Mouse (Mus musculus) CH12.LX (cell line): ENCODE results near the gene Gm49388. TPM values are rescaled to one million over a fixed set of nuclear protein-coding genes. Genes with fewer than 3 reads are reported as not detected.

Experiments
- DNase-seq: peaks from one replicate; pipeline ENCODE4 v3.0.0-alpha.2; 2013; ENCODE audit errors: extremely low read depth
- H3K27ac ChIP-seq: 2 replicates; pipeline ENCODE4 v1.5.1; 2012; ENCODE audit warnings: low read depth, mild to moderate bottlenecking, control low read depth, moderate library complexity; ENCODE audit not compliant: insufficient read depth
- H3K27me3 ChIP-seq: replicated peaks from 2 replicates; pipeline ENCODE3; 2012; ENCODE audit warnings: inconsistent platforms
- H3K36me3 ChIP-seq, 2 experiments: replicated peaks in 1 of 2; 2 replicates each; pipeline versions ENCODE3 to v1.6.1; 2012; ENCODE audit warnings: inconsistent platforms in 1 of 2, low read length in 1 of 2, mild to moderate bottlenecking in 1 of 2, mixed read lengths in 1 of 2, moderate library complexity in 1 of 2; ENCODE audit not compliant: control insufficient read depth in 1 of 2, insufficient read depth in 1 of 2
- H3K4me1 ChIP-seq, 2 experiments: 2 replicates each; pipeline ENCODE4 v1.6.1; 2012; ENCODE audit warnings: inconsistent platforms in 1 of 2, moderate library complexity in 1 of 2; ENCODE audit not compliant: insufficient read depth in 2 of 2, control insufficient read depth in 1 of 2
- H3K4me2 ChIP-seq: 2 replicates; pipeline ENCODE4 v1.6.1; 2012; ENCODE audit warnings: low read depth, mild to moderate bottlenecking, control low read depth; ENCODE audit not compliant: poor library complexity, insufficient read depth, severe bottlenecking
- H3K4me3 ChIP-seq, 3 experiments: fragments of 150-350 bp in 1 of 3; sonication (generic) in 1 of 3; replicated peaks in 1 of 3; 2 replicates each; pipeline versions ENCODE3 to v1.5.1; 2011 to 2012; ENCODE audit warnings: low read depth in 2 of 3, low read length in 2 of 3, mild to moderate bottlenecking in 2 of 3, moderate library complexity in 2 of 3, control low read depth in 1 of 3, improper control_type of control experiment in 1 of 3, inconsistent platforms in 1 of 3, mixed read lengths in 1 of 3; ENCODE audit not compliant: poor library complexity in 1 of 3
- H3K79me2 ChIP-seq: replicated peaks from 2 replicates; pipeline ENCODE4 v1.6.1; 2012; ENCODE audit warnings: mild to moderate bottlenecking, moderate library complexity; ENCODE audit not compliant: control insufficient read depth, poor library complexity, insufficient read depth, severe bottlenecking; ENCODE audit errors: extremely low read depth
- H3K9ac ChIP-seq: 2 replicates; pipeline ENCODE4 v1.6.1; 2012; ENCODE audit warnings: low read depth, mild to moderate bottlenecking, control low read depth, moderate library complexity; ENCODE audit not compliant: insufficient read depth
- H3K9me3 ChIP-seq: replicated peaks from 2 replicates; pipeline ENCODE3; 2012; ENCODE audit warnings: low read length, inconsistent platforms, mixed read lengths
- BHLHE40 ChIP-seq: IDR thresholded peaks from 2 replicates; pipeline ENCODE4 v1.6.1; 2011; ENCODE audit warnings: mild to moderate bottlenecking, low read depth, low read length, improper control_type of control experiment
- CHD1 ChIP-seq: IDR thresholded peaks from 2 replicates; pipeline ENCODE4 v1.6.1; 2012; ENCODE audit warnings: low read depth, low read length, improper control_type of control experiment, inconsistent platforms
- CHD2 ChIP-seq: IDR thresholded peaks from 2 replicates; pipeline ENCODE4 v1.6.1; 2011; ENCODE audit warnings: low read length, improper control_type of control experiment
- CTCF ChIP-seq, 2 experiments: IDR thresholded peaks in 1 of 2; conservative IDR thresholded peaks in 1 of 2; 2 replicates each; pipeline ENCODE4 v1.5.1; 2011 to 2012; ENCODE audit warnings: low read depth in 2 of 2, low read length in 2 of 2, improper control_type of control experiment in 1 of 2, inconsistent platforms in 1 of 2, mild to moderate bottlenecking in 1 of 2, moderate library complexity in 1 of 2
- E2F4 ChIP-seq: IDR thresholded peaks from 2 replicates; pipeline ENCODE4 v1.6.1; 2011; ENCODE audit warnings: low read depth, low read length, improper control_type of control experiment; ENCODE audit not compliant: insufficient replicate concordance
- ELF1 ChIP-seq: IDR thresholded peaks from 2 replicates; pipeline ENCODE4 v1.6.1; 2014; ENCODE audit warnings: low read depth, mild to moderate bottlenecking, inconsistent platforms, low read length, improper control_type of control experiment
- EP300 ChIP-seq: IDR thresholded peaks from 2 replicates; pipeline ENCODE4 v1.6.1; 2011; ENCODE audit warnings: low read length, improper control_type of control experiment
- ETS1 ChIP-seq: conservative IDR thresholded peaks from 2 replicates; pipeline ENCODE4 v1.6.1; 2012; ENCODE audit warnings: low read depth, mild to moderate bottlenecking, inconsistent platforms, low read length, improper control_type of control experiment, moderate library complexity
- HCFC1 ChIP-seq: IDR thresholded peaks from 2 replicates; pipeline ENCODE4 v1.6.1; 2012; ENCODE audit warnings: low read depth, mild to moderate bottlenecking, inconsistent platforms, low read length, improper control_type of control experiment
- IRF4 ChIP-seq: IDR thresholded peaks from 2 replicates; pipeline ENCODE4 v1.6.1; 2014; ENCODE audit warnings: low read depth, mild to moderate bottlenecking, inconsistent platforms, low read length, improper control_type of control experiment
- JUND ChIP-seq: conservative IDR thresholded peaks from 2 replicates; pipeline ENCODE4 v1.6.1; 2011; ENCODE audit warnings: low read depth, low read length, improper control_type of control experiment
- MAFK ChIP-seq: IDR thresholded peaks from 2 replicates; pipeline ENCODE4 v1.6.1; 2011; ENCODE audit warnings: low read length, improper control_type of control experiment; ENCODE audit not compliant: insufficient replicate concordance
- MAX ChIP-seq: IDR thresholded peaks from 2 replicates; pipeline ENCODE4 v1.6.1; 2011; ENCODE audit warnings: low read length, improper control_type of control experiment
- NELFE ChIP-seq: IDR thresholded peaks from 2 replicates; pipeline ENCODE4 v1.6.1; 2011; ENCODE audit warnings: low read depth, low read length, improper control_type of control experiment
- NRF1 ChIP-seq: IDR thresholded peaks from 2 replicates; pipeline ENCODE4 v1.6.1; 2014; ENCODE audit warnings: low read depth, mild to moderate bottlenecking, inconsistent platforms, low read length, improper control_type of control experiment, moderate library complexity
- TCF12 ChIP-seq: IDR thresholded peaks from 2 replicates; pipeline ENCODE4 v1.6.1; 2014; ENCODE audit warnings: low read depth, mild to moderate bottlenecking, inconsistent platforms, low read length, improper control_type of control experiment
- USF2 ChIP-seq: conservative IDR thresholded peaks from 2 replicates; pipeline ENCODE4 v1.6.1; 2011; ENCODE audit warnings: low read depth, low read length, improper control_type of control experiment
- ZC3H11A ChIP-seq: IDR thresholded peaks from 2 replicates; pipeline ENCODE4 v1.6.1; 2012; ENCODE audit warnings: low read depth, mild to moderate bottlenecking, inconsistent platforms, low read length, improper control_type of control experiment
- ZKSCAN1 ChIP-seq: IDR thresholded peaks from 2 replicates; pipeline ENCODE4 v1.6.1; 2012; ENCODE audit warnings: low read depth, inconsistent platforms, low read length, improper control_type of control experiment, borderline replicate concordance
- ZNF384 ChIP-seq: IDR thresholded peaks from 2 replicates; pipeline ENCODE4 v1.6.1; 2012; ENCODE audit warnings: low read depth, low read length, improper control_type of control experiment, inconsistent platforms
- dilution Hi-C: fragments of 300-500 bp; cut with MboI; formaldehyde crosslinking; loops from 2 replicates; pipeline ENCODE4 v1.14.3; 2020; ENCODE audit warnings: low sequenced_read_pairs; ENCODE audit not compliant: extremely low pct_unique_long_range_greater_than_20kb, extremely low pct_ligation_motif_present
- in situ Hi-C: fragments of 300-500 bp; cut with MboI; formaldehyde crosslinking; loops from 3 replicates; pipeline ENCODE4 v1.14.3; 2019; ENCODE audit warnings: low sequenced_read_pairs, low pct_ligation_motif_present, low pct_unique_long_range_greater_than_20kb, mixed read lengths
- polyA plus RNA-seq: library from polyadenylated mRNA; unstranded; fragments of >175 nt; gene quantifications from 2 replicates; pipeline ENCODE4 v1.2.1, GENCODE M21; 2012; ENCODE audit warnings: low read depth; ENCODE audit not compliant: insufficient read length
- total RNA-seq, 2 experiments: library from RNA; depleted of rRNA; stranded (reverse); fragments of 300-350 nt in 1 of 2; fragments of >200 nt in 1 of 2; gene quantifications; 2 replicates each; pipeline ENCODE4 v1.2.3; 2012 to 2014

The Gm49388 gene
- total and polyA plus RNA-seq, 3 experiments: 0.98 to 4.3 TPM; not detected in 1

DNA sequence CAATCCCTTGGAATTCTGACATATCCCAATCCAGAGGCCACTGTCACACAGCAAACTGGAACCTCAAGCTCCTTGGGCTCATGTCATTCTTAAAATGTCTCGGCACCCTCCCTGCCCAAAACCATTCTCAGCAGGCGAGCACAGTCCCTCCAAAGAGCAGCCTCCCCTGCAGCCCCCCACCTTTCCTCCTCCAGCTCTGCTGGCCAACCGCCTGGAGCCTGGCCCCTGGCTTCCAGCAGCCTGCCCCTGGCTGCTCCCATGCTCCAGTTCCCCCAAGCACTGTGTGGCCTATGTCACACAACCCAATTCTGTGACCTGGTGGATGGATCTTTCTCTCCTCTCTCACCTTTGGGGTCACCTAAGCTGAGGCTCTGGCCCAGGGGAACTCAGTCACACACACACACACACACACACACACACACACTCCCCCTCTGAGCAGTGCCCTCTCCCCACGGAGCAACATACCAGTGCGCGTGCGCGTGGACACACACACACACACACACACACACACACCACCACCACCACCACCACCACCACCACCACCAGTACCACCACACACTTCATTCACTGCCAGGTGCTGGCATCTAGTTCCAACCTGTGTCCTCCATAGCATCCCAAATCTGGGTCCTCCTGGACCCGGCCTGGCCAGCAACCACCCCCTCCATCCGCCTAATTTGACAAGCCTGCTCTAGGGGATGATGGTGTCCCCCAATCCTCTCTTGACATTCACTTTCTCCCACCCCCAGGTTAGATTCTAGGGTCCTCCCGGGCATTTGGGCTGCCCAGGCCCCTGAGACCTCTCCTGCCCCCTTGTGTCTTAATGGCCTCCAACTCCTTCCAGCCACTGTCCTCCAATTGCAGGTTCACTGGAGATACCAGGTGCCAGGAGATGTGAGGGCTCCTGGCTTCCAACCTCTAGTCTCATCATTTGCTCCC is 38.1 kb downstream of the Gm49388 start:
- H3K9me3 ChIP-seq: no peaks in the 10 kb centered on the region
- H3K27ac ChIP-seq: no peak overlapping the region
- H3K9ac ChIP-seq: no peak overlapping the region
- H3K4me1 ChIP-seq: peaks cover 4 to 28% of the 10 kb centered on the region in 2 experiments; a peak in 3 of 4 replicates
- in situ Hi-C loops: no loop called here
- no peak for TF ChIP-seq BHLHE40
- no peak for TF ChIP-seq NELFE
- no peak for TF ChIP-seq E2F4
- no peak for TF ChIP-seq ZNF384
- no peak for TF ChIP-seq IRF4
- TF ChIP-seq CHD1: no peak
- TF ChIP-seq MAX: no peak
- TF ChIP-seq NRF1: no peak
- no peak for TF ChIP-seq JUND
- TF ChIP-seq MAFK: no peak
- no peak for TF ChIP-seq EP300
- no peak for TF ChIP-seq CTCF (conservative IDR thresholded peaks at IDR 0.05 in 1 of 2, IDR thresholded peaks at IDR 0.05 in 1 of 2; ENCODE audit: low read depth in 2 of 2, low read length in 2 of 2)
- H3K4me3 ChIP-seq: no peak overlapping the region
- no peaks in the 10 kb centered on the region for H3K36me3 ChIP-seq
- dilution Hi-C loops: no loop called here
- DNase-seq: no peak
- H3K27me3 ChIP-seq: no peaks in the 10 kb centered on the region
- H3K79me2 ChIP-seq: no peaks in the 10 kb centered on the region
- no peak overlapping the region for H3K4me2 ChIP-seq

GRCm38 (mm10) chr7:127824176-127824871 is 38.9 kb downstream of the Gm49388 start, which contains the start of the genes Stx4a and Stx1b:
TSS of gene Stx4a (plus strand) at chr7:127824294.
TSS of gene Stx1b (minus strand) at chr7:127824549.
- H3K27ac ChIP-seq: no peak within 1 kb of the TSS
- dilution Hi-C loops (no loop called here), in situ Hi-C loops (no loop called here)
- no peak within 1 kb of the TSS for H3K9ac ChIP-seq
- no peaks in the 10 kb centered on the region for H3K9me3 ChIP-seq
- no peak within 1 kb of the TSS for H3K4me2 ChIP-seq
- TF ChIP-seq CTCF (conservative IDR thresholded peaks at IDR 0.05 in 1 of 2, IDR thresholded peaks at IDR 0.05 in 1 of 2; ENCODE audit: low read depth in 2 of 2, low read length in 2 of 2) (no peak), MAFK (no peak), ELF1 (no peak), ETS1 (no peak), ZC3H11A (no peak), BHLHE40 (no peak), CHD2 (no peak), HCFC1 (no peak), ZKSCAN1 (no peak), TCF12 (no peak), USF2 (no peak), ZNF384 (no peak)
- H3K4me1 ChIP-seq: peaks cover 4 to 28% of the 10 kb centered on the region in 2 experiments; a peak in 3 of 4 replicates
- H3K27me3 ChIP-seq: no peaks in the 10 kb centered on the region
- no peak within 1 kb of the TSS for H3K4me3 ChIP-seq
- no peaks in the 10 kb centered on the region for H3K36me3 ChIP-seq
- DNase-seq: no peak
- H3K79me2 ChIP-seq: no peaks in the 10 kb centered on the region
